Mouse (Mus musculus) limb, embryonic 15.5 days (tissue): ENCODE data around the gene Rad51b. TPM values are rescaled to one million over a fixed set of nuclear protein-coding genes. Genes with fewer than 3 reads are reported as not detected.

Source experiments
- ATAC-seq: fragments of 200-750 bp; cut with Nextera tagmentation; 2 replicates; pipeline ENCODE4 v1.8.0; 2017; ENCODE audit warnings: low read depth, moderate TSS enrichment; ENCODE audit not compliant: insufficient number of reproducible peaks, low FRiP score, low TSS enrichment
- H3K27ac ChIP-seq: fragments of 300-500 bp; sonication (generic); 2 replicates; pipeline ENCODE4 v1.5.1; 2015; ENCODE audit warnings: moderate library complexity, mild to moderate bottlenecking, inconsistent platforms
- H3K27me3 ChIP-seq: fragments of 300-500 bp; sonication (generic); 2 replicates; pipeline ENCODE4 v1.6.1; 2015; ENCODE audit warnings: inconsistent platforms
- H3K36me3 ChIP-seq: fragments of 300-500 bp; sonication (generic); 2 replicates; pipeline ENCODE4 v1.6.1; 2015; ENCODE audit warnings: inconsistent platforms
- H3K4me1 ChIP-seq: fragments of 300-500 bp; sonication (generic); 2 replicates; pipeline ENCODE4 v1.6.1; 2015; ENCODE audit warnings: inconsistent platforms
- H3K4me2 ChIP-seq: fragments of 300-500 bp; sonication (generic); 2 replicates; pipeline ENCODE4 v1.6.1; 2015; ENCODE audit warnings: mild to moderate bottlenecking, inconsistent platforms
- H3K4me3 ChIP-seq: fragments of 300-500 bp; sonication (generic); 2 replicates; pipeline ENCODE4 v1.5.1; 2015; ENCODE audit warnings: mild to moderate bottlenecking, inconsistent platforms
- H3K9ac ChIP-seq: fragments of 300-500 bp; sonication (generic); 2 replicates; pipeline ENCODE4 v1.6.1; 2015; ENCODE audit warnings: inconsistent platforms
- H3K9me3 ChIP-seq: fragments of 300-500 bp; sonication (generic); 2 replicates; pipeline ENCODE4 v1.6.1; 2016; ENCODE audit warnings: inconsistent platforms
- WGBS: fragments of 180-500 bp; shearing (Covaris S2); methylation state at CpG from one replicate; pipeline ENCODE4 v1.1.7; 2015; 5-methylcytosine and 5-hydroxymethylcytosine counted together
- polyA plus RNA-seq: library from polyadenylated mRNA; unstranded; fragments of >200 nt; fragmentation: Nextera tagmentation; extraction: Ambion mirVana; gene quantifications from 2 replicates; pipeline ENCODE4 v1.2.1, GENCODE M21; 2015

The Rad51b gene
- polyA plus RNA-seq, 1 experiment from 2014 or later, result 5.2 TPM

- H3K4me2 ChIP-seq, result no peak overlapping the region
- H3K9ac ChIP-seq, result no peak overlapping the region
- 0 out of 2 replicates have a peak, but pooled peaks cover 3% of the 10 kb centered on the region for H3K9me3 ChIP-seq
- ATAC-seq, result no peak
- no peaks in the 10 kb centered on the region for H3K27me3 ChIP-seq
- peak overlapping the region; percentile 80 for H3K27ac ChIP-seq
- H3K36me3 ChIP-seq, result no peaks in the 10 kb centered on the region
- WGBS, result 36% methylated on average over 12 of the region's 12 CpGs
- H3K4me3 ChIP-seq, result no peak overlapping the region
- H3K4me1 ChIP-seq, result peaks cover 47% of the 10 kb centered on the region
These were observed 435.5 kb downstream of the Rad51b start for GRCm38 (mm10) chr12:79732355-79733115.

GRCm38 (mm10) chr12:79735341-79735785 is 438.3 kb downstream of the Rad51b start:
- peak; percentile 83 for ATAC-seq
- no peak overlapping the region for H3K4me3 ChIP-seq
- no peaks in the 10 kb centered on the region for H3K27me3 ChIP-seq
- no peaks in the 10 kb centered on the region for H3K36me3 ChIP-seq
- no peak overlapping the region for H3K4me2 ChIP-seq
- H3K9ac ChIP-seq, result no peak overlapping the region
- peaks cover 38% of the 10 kb centered on the region for H3K4me1 ChIP-seq
- 27% methylated on average over 13 of the region's 13 CpGs for WGBS
- no peaks in the 10 kb centered on the region for H3K9me3 ChIP-seq
- peak overlapping the region; percentile 75 for H3K27ac ChIP-seq

GRCm38 (mm10) chr12:79735882-79736281 is 438.8 kb downstream of the Rad51b start:
- Histone ChIP-seq H3K4me2 (no peak overlapping the region), H3K27ac (peak overlapping the region; percentile 75), H3K36me3 (no peaks in the 10 kb centered on the region), H3K9ac (no peak overlapping the region), H3K9me3 (no peaks in the 10 kb centered on the region), H3K4me1 (peaks cover 33% of the 10 kb centered on the region), H3K27me3 (no peaks in the 10 kb centered on the region), H3K4me3 (no peak overlapping the region)
- no peak for ATAC-seq
- 61% methylated on average over 4 of the region's 4 CpGs for WGBS

- ATAC-seq, result no peak
- H3K4me1 ChIP-seq, result peaks cover 10% of the 10 kb centered on the region
- no peak overlapping the region for H3K27ac ChIP-seq
- no peaks in the 10 kb centered on the region for H3K9me3 ChIP-seq
- no peak overlapping the region for H3K4me2 ChIP-seq
- no peaks in the 10 kb centered on the region for H3K27me3 ChIP-seq
- no peaks in the 10 kb centered on the region for H3K36me3 ChIP-seq
- H3K4me3 ChIP-seq, result no peak overlapping the region
- H3K9ac ChIP-seq, result no peak overlapping the region
These were observed 441.6 kb downstream of the Rad51b start for GRCm38 (mm10) chr12:79738700-79739099.

GRCm38 (mm10) chr12:79739918-79740639 is 443.0 kb downstream of the Rad51b start:
- WGBS, result 91% methylated on average over 11 of the region's 11 CpGs
- peaks cover 16% of the 10 kb centered on the region for H3K4me1 ChIP-seq
- H3K9me3 ChIP-seq, result no peaks in the 10 kb centered on the region
- no peak overlapping the region for H3K4me2 ChIP-seq
- H3K27me3 ChIP-seq, result no peaks in the 10 kb centered on the region
- H3K27ac ChIP-seq, result no peak overlapping the region
- H3K4me3 ChIP-seq, result no peak overlapping the region
- no peak for ATAC-seq
- no peaks in the 10 kb centered on the region for H3K36me3 ChIP-seq
- no peak overlapping the region for H3K9ac ChIP-seq

GRCm38 (mm10) chr12:79742211-79742610 is 445.1 kb downstream of the Rad51b start:
- Histone ChIP-seq H3K36me3 (no peaks in the 10 kb centered on the region), H3K4me1 (peaks cover 21% of the 10 kb centered on the region), H3K27ac (no peak overlapping the region), H3K4me2 (no peak overlapping the region), H3K4me3 (no peak overlapping the region), H3K9ac (no peak overlapping the region), H3K9me3 (no peaks in the 10 kb centered on the region), H3K27me3 (no peaks in the 10 kb centered on the region)
- 54% methylated on average over 7 of the region's 7 CpGs for WGBS
- ATAC-seq, result no peak

GRCm38 (mm10) chr12:79744131-79744530 is 447.0 kb downstream of the Rad51b start:
- H3K4me2 ChIP-seq, result no peak overlapping the region
- H3K36me3 ChIP-seq, result no peaks in the 10 kb centered on the region
- no peaks in the 10 kb centered on the region for H3K27me3 ChIP-seq
- no peak overlapping the region for H3K4me3 ChIP-seq
- 88% methylated on average over 6 of the region's 6 CpGs for WGBS
- H3K9me3 ChIP-seq, result no peaks in the 10 kb centered on the region
- no peak overlapping the region for H3K9ac ChIP-seq
- H3K4me1 ChIP-seq, result peaks cover 31% of the 10 kb centered on the region
- ATAC-seq, result no peak
- H3K27ac ChIP-seq, result no peak overlapping the region

GRCm38 (mm10) chr12:79745225-79745624 is 448.1 kb downstream of the Rad51b start:
- WGBS, result 64% methylated on average over 5 of the region's 5 CpGs
- Histone ChIP-seq H3K4me1 (peaks cover 42% of the 10 kb centered on the region), H3K27me3 (no peaks in the 10 kb centered on the region), H3K9me3 (no peaks in the 10 kb centered on the region), H3K27ac (no peak overlapping the region), H3K36me3 (no peaks in the 10 kb centered on the region), H3K4me3 (no peak overlapping the region), H3K4me2 (no peak overlapping the region), H3K9ac (no peak overlapping the region)
- no peak for ATAC-seq

- 25% methylated on average over 10 of the region's 10 CpGs for WGBS
- no peak overlapping the region for H3K9ac ChIP-seq
- H3K4me1 ChIP-seq, result peaks cover 49% of the 10 kb centered on the region
- no peaks in the 10 kb centered on the region for H3K9me3 ChIP-seq
- no peak for ATAC-seq
- no peaks in the 10 kb centered on the region for H3K36me3 ChIP-seq
- no peak overlapping the region for H3K4me3 ChIP-seq
- no peak overlapping the region for H3K4me2 ChIP-seq
- H3K27ac ChIP-seq, result no peak overlapping the region
- H3K27me3 ChIP-seq, result no peaks in the 10 kb centered on the region
These were observed 448.9 kb downstream of the Rad51b start for GRCm38 (mm10) chr12:79745845-79746510.

- 75% methylated on average over 3 of the region's 3 CpGs for WGBS
- no peak for ATAC-seq
- no peak overlapping the region for H3K27ac ChIP-seq
- H3K4me2 ChIP-seq, result no peak overlapping the region
- H3K4me3 ChIP-seq, result no peak overlapping the region
- no peaks in the 10 kb centered on the region for H3K27me3 ChIP-seq
- peaks cover 65% of the 10 kb centered on the region for H3K4me1 ChIP-seq
- H3K9me3 ChIP-seq, result no peaks in the 10 kb centered on the region
- H3K9ac ChIP-seq, result no peak overlapping the region
- H3K36me3 ChIP-seq, result no peaks in the 10 kb centered on the region
These were observed 450.5 kb downstream of the Rad51b start for GRCm38 (mm10) chr12:79747541-79747940.

GRCm38 (mm10) chr12:79748862-79749261 is 451.8 kb downstream of the Rad51b start:
- H3K9ac ChIP-seq, result no peak overlapping the region
- no peak overlapping the region for H3K4me2 ChIP-seq
- peak overlapping the region; percentile 47 for H3K27ac ChIP-seq
- WGBS, result 47% methylated on average over 4 of the region's 4 CpGs
- H3K4me1 ChIP-seq, result peaks cover 66% of the 10 kb centered on the region
- H3K4me3 ChIP-seq, result no peak overlapping the region
- ATAC-seq, result no peak
- H3K27me3 ChIP-seq, result no peaks in the 10 kb centered on the region
- H3K36me3 ChIP-seq, result no peaks in the 10 kb centered on the region
- no peaks in the 10 kb centered on the region for H3K9me3 ChIP-seq
